Mouse (Mus musculus) liver, adult (tissue): Measurements from ENCODE around the gene Ttc23.

Experiments used
- GATA4 ChIP-seq: IDR thresholded peaks from 2 replicates; pipeline ENCODE4 v1.6.1; 2014; ENCODE audit warnings: mild to moderate bottlenecking, low read length; ENCODE audit not compliant: insufficient replicate concordance

The Ttc23 gene

GRCm38 (mm10) chr7:67673656-67674055, 26.4 kb downstream of the Ttc23 start:
- TF ChIP-seq GATA4 = no peak

GRCm38 (mm10) chr7:67678878-67679499, 31.8 kb downstream of the Ttc23 start:
- TF ChIP-seq GATA4 = no peak

GRCm38 (mm10) chr7:67681078-67681477, 33.9 kb downstream of the Ttc23 start:
- TF ChIP-seq GATA4 = no peak

GRCm38 (mm10) chr7:67683006-67683405, 35.8 kb downstream of the Ttc23 start:
- TF ChIP-seq GATA4 = no peak

- no peak for TF ChIP-seq GATA4
Measured at GRCm38 (mm10) chr7:67686545-67686944, 39.3 kb downstream of the Ttc23 start.

GRCm38 (mm10) chr7:67688281-67688680, 41.1 kb downstream of the Ttc23 start:
- TF ChIP-seq GATA4 = no peak

GRCm38 (mm10) chr7:67689793-67690192, 42.6 kb downstream of the Ttc23 start:
- no peak for TF ChIP-seq GATA4

- TF ChIP-seq GATA4 = no peak
Measured at GRCm38 (mm10) chr7:67691036-67691435, 43.8 kb downstream of the Ttc23 start.

GRCm38 (mm10) chr7:67692141-67692540, 44.9 kb downstream of the Ttc23 start:
- TF ChIP-seq GATA4 = no peak

- no peak for TF ChIP-seq GATA4
Measured at GRCm38 (mm10) chr7:67692791-67693538, 45.8 kb downstream of the Ttc23 start.

- no peak for TF ChIP-seq GATA4
Measured at GRCm38 (mm10) chr7:67695906-67696305, 48.7 kb downstream of the Ttc23 start.

GRCm38 (mm10) chr7:67697892-67698630, 50.9 kb downstream of the Ttc23 start:
- TF ChIP-seq GATA4 = peak; percentile 28; the same call in 1 of the 2 replicates

GRCm38 (mm10) chr7:67699301-67699700, 52.1 kb downstream of the Ttc23 start:
- no peak for TF ChIP-seq GATA4

GRCm38 (mm10) chr7:67700846-67701245, 53.6 kb downstream of the Ttc23 start:
- no peak for TF ChIP-seq GATA4

- no peak for TF ChIP-seq GATA4
Measured at GRCm38 (mm10) chr7:67701252-67701914, 54.2 kb downstream of the Ttc23 start.
